Mouse (Mus musculus) stomach, postnatal 0 days (tissue): ENCODE results near the gene Styk1.

ENCODE experiments used
- CTCF ChIP-seq: IDR thresholded peaks from 2 replicates; pipeline ENCODE4 v1.5.1; 2016; ENCODE audit warnings: antibody characterized with exemption, low read depth, mild to moderate bottlenecking, moderate library complexity
- EP300 ChIP-seq: optimal IDR thresholded peaks from 2 replicates; pipeline ENCODE3; 2016; ENCODE audit warnings: antibody characterized with exemption

DNA sequence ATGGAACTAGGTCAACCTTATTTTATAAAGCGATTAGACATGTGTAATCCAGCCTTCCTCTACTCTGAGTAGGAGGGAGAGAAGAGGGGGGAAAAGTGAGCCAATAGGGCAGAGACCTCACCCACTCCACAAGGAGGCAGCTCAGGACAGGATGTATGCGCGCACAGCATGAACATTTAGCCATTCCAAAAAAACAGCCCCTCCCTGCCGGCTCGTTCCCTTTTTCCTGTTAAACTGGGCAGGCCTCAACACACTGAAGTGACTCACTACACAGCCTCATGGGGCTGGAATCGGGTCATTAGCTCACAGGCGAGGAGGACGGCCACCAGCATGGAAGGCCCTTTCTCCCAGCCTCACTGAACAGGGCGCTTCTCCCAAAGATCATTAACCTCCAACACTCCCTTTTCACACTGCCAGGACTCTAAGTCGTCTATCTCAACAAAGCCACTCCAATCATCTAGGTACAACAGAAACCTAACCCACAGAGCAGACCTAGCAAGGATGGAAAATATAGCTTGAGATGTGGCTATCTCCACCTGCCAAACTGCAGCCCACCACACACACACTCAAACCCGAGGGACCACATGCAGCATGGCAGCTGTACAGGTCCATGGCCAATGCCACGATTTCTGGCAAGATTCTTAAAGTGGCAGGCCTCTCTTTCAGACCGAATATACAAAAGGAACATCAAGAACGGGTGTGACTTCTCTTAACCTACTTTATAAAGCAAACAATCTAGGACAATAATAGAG, 29.0 kb upstream of the Styk1 start:
- peak; percentile 67 for TF ChIP-seq CTCF
- TF ChIP-seq EP300: peak; percentile 53
